Mouse (Mus musculus): ENCODE measurements at regions not wholly inside any gene's neighbourhood (a gene's known extent, or its start where the extent isn't known, plus 50 kb on each side); places are given as distances from the start of the nearest gene placed in this dataset.

- TF ChIP-seq POLR2A (IDR thresholded peaks at IDR 0.05; ENCODE audit: borderline replicate concordance, insufficient read depth, low read length) (no peak), CTCF (IDR thresholded peaks at IDR 0.05; ENCODE audit: borderline replicate concordance, insufficient read depth, low read depth, low read length) (no peak)
Observed at GRCm38 (mm10) chr1:55891894-55892293, 486.2 kb downstream of the Plcl1 start.
